Mouse (Mus musculus) testis, adult 2 months (tissue): Measurements from ENCODE around the gene Zfp282.

Source experiments
- CTCF ChIP-seq: fragments of 200-500 bp; IDR thresholded peaks from 2 replicates; pipeline ENCODE4 v1.5.1; 2012; ENCODE audit warnings: low read depth, mild to moderate bottlenecking, inconsistent platforms, low read length, moderate library complexity; ENCODE audit not compliant: control insufficient read depth, insufficient read depth, insufficient replicate concordance
- POLR2A ChIP-seq: fragments of 200-500 bp; IDR thresholded peaks from 2 replicates; pipeline ENCODE4 v1.6.1; 2012; ENCODE audit warnings: low read depth, mild to moderate bottlenecking, inconsistent platforms, low read length, moderate library complexity; ENCODE audit not compliant: control insufficient read depth

DNA sequence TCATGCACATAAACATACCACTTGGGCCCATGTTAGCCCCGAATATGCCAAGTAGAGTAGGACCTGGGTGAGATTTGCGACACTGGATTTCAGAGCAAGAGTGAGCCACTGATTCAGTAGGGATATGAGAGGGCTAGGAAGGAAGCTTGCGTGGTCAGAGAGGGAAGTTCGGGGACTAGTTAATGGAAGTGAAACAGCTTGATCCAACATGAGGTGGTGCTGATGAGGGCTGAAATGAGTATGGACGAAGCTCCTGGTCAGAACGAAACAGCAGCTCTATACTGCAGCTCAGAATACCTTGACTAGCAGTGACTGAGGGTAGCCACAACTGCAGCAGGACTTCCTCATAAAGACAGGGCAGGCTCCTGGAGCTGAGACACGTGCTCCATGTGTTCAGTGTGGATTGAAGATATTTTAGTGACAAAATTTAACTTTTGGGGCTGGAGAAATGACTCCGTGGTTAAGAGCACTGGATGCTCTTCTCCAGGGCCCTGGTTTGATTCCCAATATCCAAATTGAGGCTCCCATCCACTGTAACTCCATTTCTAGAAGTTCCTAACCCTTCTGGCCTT, 11.9 kb downstream of the Zfp282 start:
- TF ChIP-seq CTCF (no peak), POLR2A (no peak)
